Mouse (Mus musculus): ENCODE results near the gene 2700081O15Rik.

The 2700081O15Rik gene

GRCm38 (mm10) chr19:7423656-7424030, 6.2 kb downstream of the 2700081O15Rik start:
- Histone ChIP-seq H3K4me3 (replicated peaks; ENCODE audit: low read length) (peak overlapping the region; percentile 77), H3K4me1 (replicated peaks; ENCODE audit: low read depth, low read length) (peaks cover 69% of the 10 kb centered on the region), H3K9me3 (ENCODE audit: low read length) (no peaks in the 10 kb centered on the region), H3K36me3 (ENCODE audit: insufficient read depth, low read length) (peaks cover 70% of the 10 kb centered on the region), H3K27me3 (ENCODE audit: insufficient read depth, low read length) (peaks cover 56% of the 10 kb centered on the region)
- TF ChIP-seq POU5F1 (IDR thresholded peaks at IDR 0.05; ENCODE audit: borderline replicate concordance, low read length) (no peak), CTCF (conservative IDR thresholded peaks at IDR 0.05; ENCODE audit: low read length) (no peak), NANOG (IDR thresholded peaks at IDR 0.05; ENCODE audit: borderline replicate concordance, low read length) (no peak)

DNA sequence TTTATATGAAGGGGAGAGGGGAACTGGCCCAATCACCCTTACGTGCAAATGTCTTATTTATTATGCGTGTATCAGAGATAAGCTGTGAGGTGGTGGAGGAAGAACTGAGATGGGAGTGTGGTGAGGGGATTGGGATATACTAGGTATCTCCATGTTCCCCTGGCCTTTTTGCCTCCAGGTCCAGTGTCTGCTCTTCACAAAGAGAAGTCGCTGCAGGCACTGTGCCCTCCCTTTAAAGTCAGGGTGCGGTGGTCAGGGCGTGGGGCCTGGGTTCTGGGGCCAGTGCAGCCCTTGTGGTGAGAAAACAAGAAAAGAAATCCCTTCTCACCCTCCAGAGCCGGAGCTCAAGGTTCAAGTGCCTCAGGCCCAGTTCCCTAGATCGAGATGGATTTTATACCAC, 6.7 kb downstream of the 2700081O15Rik start:
- H3K27me3 ChIP-seq (ENCODE audit: insufficient read depth, low read length), result peaks cover 53% of the 10 kb centered on the region
- TF ChIP-seq POU5F1 (IDR thresholded peaks at IDR 0.05; ENCODE audit: borderline replicate concordance, low read length) (no peak), CTCF (conservative IDR thresholded peaks at IDR 0.05; ENCODE audit: low read length) (no peak), NANOG (IDR thresholded peaks at IDR 0.05; ENCODE audit: borderline replicate concordance, low read length) (no peak)
- peaks cover 64% of the 10 kb centered on the region for H3K4me1 ChIP-seq (replicated peaks; ENCODE audit: low read depth, low read length)
- peak overlapping the region; percentile 77 for H3K4me3 ChIP-seq (replicated peaks; ENCODE audit: low read length)
- no peaks in the 10 kb centered on the region for H3K9me3 ChIP-seq (ENCODE audit: low read length)
- peaks cover 73% of the 10 kb centered on the region for H3K36me3 ChIP-seq (ENCODE audit: insufficient read depth, low read length)

DNA sequence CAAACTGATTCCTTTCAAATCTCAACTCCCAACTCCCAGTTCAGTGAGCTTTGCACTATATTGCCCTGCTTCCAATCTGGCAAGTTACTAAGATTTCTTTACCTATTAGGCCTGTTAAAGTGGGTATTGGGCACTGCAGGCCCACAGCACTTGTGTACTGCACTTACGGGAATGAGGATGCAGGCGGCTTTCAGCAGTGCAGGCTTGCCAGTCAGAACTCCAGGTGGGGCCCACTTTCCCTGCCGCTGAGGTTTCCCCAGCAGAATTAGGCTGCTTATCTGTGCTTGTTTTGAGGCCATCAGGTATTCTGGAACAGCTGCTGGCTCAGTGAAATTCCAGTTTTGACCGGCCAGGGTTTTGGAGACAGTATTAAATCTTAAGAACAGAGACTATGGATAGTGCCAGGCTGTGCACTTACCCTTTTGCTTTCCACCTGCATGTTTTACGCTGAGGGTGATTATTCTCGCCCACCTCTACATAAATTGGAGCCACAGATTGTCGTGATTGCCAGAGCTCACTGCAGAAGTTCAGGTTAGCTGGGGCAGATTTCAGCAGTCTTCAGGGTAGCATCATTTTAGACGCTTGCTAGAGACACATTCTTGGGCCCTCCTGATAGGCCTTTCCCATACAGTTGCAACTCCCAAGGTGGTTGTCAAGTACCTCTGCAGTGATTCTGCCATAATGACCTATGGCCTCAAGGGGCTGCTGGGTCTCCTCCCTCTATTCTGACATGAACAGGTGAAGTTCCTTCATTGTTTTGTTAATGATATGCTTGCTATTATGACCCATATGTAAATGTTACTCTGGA, 7.4 kb downstream of the 2700081O15Rik start:
- TF ChIP-seq NANOG (IDR thresholded peaks at IDR 0.05; ENCODE audit: borderline replicate concordance, low read length), result no peak
- TF ChIP-seq CTCF (conservative IDR thresholded peaks at IDR 0.05; ENCODE audit: low read length), result no peak
- TF ChIP-seq POU5F1 (IDR thresholded peaks at IDR 0.05; ENCODE audit: borderline replicate concordance, low read length), result no peak
- peaks cover 74% of the 10 kb centered on the region for H3K36me3 ChIP-seq (ENCODE audit: insufficient read depth, low read length)
- no peaks in the 10 kb centered on the region for H3K9me3 ChIP-seq (ENCODE audit: low read length)
- H3K27me3 ChIP-seq (ENCODE audit: insufficient read depth, low read length), result peaks cover 46% of the 10 kb centered on the region
- H3K4me1 ChIP-seq (replicated peaks; ENCODE audit: low read depth, low read length), result peaks cover 58% of the 10 kb centered on the region
- H3K4me3 ChIP-seq (replicated peaks; ENCODE audit: low read length), result 0 out of 2 replicates have a peak overlapping the region, but pooled peaks have one; percentile 2

- Histone ChIP-seq H3K4me3 (replicated peaks; ENCODE audit: low read length) (no peak overlapping the region), H3K36me3 (ENCODE audit: insufficient read depth, low read length) (peaks cover 74% of the 10 kb centered on the region), H3K9me3 (ENCODE audit: low read length) (no peaks in the 10 kb centered on the region), H3K4me1 (replicated peaks; ENCODE audit: low read depth, low read length) (peaks cover 52% of the 10 kb centered on the region), H3K27me3 (ENCODE audit: insufficient read depth, low read length) (peaks cover 40% of the 10 kb centered on the region)
- no peak for TF ChIP-seq CTCF (conservative IDR thresholded peaks at IDR 0.05; ENCODE audit: low read length)
- TF ChIP-seq NANOG (IDR thresholded peaks at IDR 0.05; ENCODE audit: borderline replicate concordance, low read length), result no peak
- no peak for TF ChIP-seq POU5F1 (IDR thresholded peaks at IDR 0.05; ENCODE audit: borderline replicate concordance, low read length)
Measured at GRCm38 (mm10) chr19:7425398-7425775, 8.0 kb downstream of the 2700081O15Rik start.

- TF ChIP-seq POU5F1 (IDR thresholded peaks at IDR 0.05; ENCODE audit: borderline replicate concordance, low read length) (no peak), NANOG (IDR thresholded peaks at IDR 0.05; ENCODE audit: borderline replicate concordance, low read length) (no peak), CTCF (conservative IDR thresholded peaks at IDR 0.05; ENCODE audit: low read length) (no peak)
- Histone ChIP-seq H3K4me3 (replicated peaks; ENCODE audit: low read length) (no peak overlapping the region), H3K36me3 (ENCODE audit: insufficient read depth, low read length) (peaks cover 60% of the 10 kb centered on the region), H3K27me3 (ENCODE audit: insufficient read depth, low read length) (no peaks in the 10 kb centered on the region), H3K4me1 (replicated peaks; ENCODE audit: low read depth, low read length) (peaks cover 4% of the 10 kb centered on the region), H3K9me3 (ENCODE audit: low read length) (no peaks in the 10 kb centered on the region)
Measured at GRCm38 (mm10) chr19:7434887-7435286, 17.5 kb downstream of the 2700081O15Rik start.

DNA sequence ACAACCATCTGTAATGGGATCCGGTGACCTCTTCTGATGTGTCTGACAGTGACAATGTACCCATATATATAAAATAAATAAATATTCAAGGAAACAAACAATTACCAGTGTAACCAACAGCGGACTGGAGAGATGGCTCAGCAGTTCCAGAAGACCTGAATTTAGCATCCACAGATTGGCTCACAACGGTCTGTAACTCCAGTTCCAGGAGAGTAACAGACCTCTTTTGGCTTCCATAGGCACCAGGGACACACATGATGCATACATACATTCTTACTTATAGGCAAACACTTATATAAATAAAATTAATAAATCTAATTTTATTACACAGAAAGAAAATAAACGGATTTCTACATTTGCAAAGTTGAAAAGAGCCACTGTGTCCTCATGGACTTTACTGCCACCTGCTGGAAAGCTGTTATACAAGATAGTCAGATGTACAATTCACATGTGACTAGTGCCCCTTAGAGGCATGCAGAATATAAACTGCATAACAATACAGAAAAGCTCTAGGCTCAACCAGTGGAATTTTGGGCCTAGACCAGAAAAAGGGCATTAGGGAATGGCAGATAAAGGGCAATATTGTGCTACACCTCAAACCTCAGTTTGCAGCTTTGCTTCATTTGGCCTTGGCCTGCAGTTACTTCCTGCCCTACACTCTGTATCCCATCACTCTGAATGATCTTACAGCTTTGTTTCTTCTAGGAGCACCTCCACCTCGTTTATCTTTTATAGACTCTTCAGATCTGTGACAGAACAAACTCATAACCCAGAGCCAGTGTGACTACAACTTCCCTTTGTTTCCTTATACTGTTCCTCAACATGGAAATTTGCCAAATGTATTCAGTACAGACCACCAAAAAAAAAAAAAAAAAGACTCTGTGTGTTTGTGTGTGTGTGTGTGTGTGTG, 18.9 kb downstream of the 2700081O15Rik start:
- H3K27me3 ChIP-seq (ENCODE audit: insufficient read depth, low read length), result no peaks in the 10 kb centered on the region
- H3K9me3 ChIP-seq (ENCODE audit: low read length), result no peaks in the 10 kb centered on the region
- H3K4me1 ChIP-seq (replicated peaks; ENCODE audit: low read depth, low read length), result peaks cover 11% of the 10 kb centered on the region
- peaks cover 49% of the 10 kb centered on the region for H3K36me3 ChIP-seq (ENCODE audit: insufficient read depth, low read length)
- TF ChIP-seq NANOG (IDR thresholded peaks at IDR 0.05; ENCODE audit: borderline replicate concordance, low read length) (no peak), CTCF (conservative IDR thresholded peaks at IDR 0.05; ENCODE audit: low read length) (peak; percentile 61), POU5F1 (IDR thresholded peaks at IDR 0.05; ENCODE audit: borderline replicate concordance, low read length) (peak; percentile 94)
- no peak overlapping the region for H3K4me3 ChIP-seq (replicated peaks; ENCODE audit: low read length)

GRCm38 (mm10) chr19:7438295-7438694, 20.9 kb downstream of the 2700081O15Rik start:
- Histone ChIP-seq H3K4me3 (replicated peaks; ENCODE audit: low read length) (no peak overlapping the region), H3K36me3 (ENCODE audit: insufficient read depth, low read length) (peaks cover 30% of the 10 kb centered on the region), H3K9me3 (ENCODE audit: low read length) (no peaks in the 10 kb centered on the region), H3K4me1 (replicated peaks; ENCODE audit: low read depth, low read length) (peaks cover 15% of the 10 kb centered on the region), H3K27me3 (ENCODE audit: insufficient read depth, low read length) (no peaks in the 10 kb centered on the region)
- no peak for TF ChIP-seq CTCF (conservative IDR thresholded peaks at IDR 0.05; ENCODE audit: low read length)
- TF ChIP-seq NANOG (IDR thresholded peaks at IDR 0.05; ENCODE audit: borderline replicate concordance, low read length), result no peak
- no peak for TF ChIP-seq POU5F1 (IDR thresholded peaks at IDR 0.05; ENCODE audit: borderline replicate concordance, low read length)

DNA sequence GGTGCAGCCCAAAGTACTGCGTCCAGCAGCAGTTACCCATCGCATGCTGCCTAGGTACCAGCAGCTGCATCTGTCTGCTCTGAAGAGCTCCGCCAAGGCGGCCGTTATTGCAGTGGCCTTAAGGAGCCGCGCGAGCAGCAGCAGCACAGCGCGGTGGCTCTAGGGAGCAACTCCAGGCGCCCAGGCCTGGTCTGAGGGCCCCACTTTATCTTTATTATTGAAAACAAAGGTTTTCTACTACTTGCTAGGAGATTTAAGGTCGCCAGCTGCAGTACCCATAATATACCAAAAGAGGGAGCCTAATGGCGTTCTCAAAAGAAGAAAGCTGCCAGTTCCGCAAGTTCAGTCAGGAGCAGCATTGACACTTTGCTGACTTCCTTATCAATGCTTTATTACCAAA, 24.1 kb downstream of the 2700081O15Rik start:
- H3K36me3 ChIP-seq (ENCODE audit: insufficient read depth, low read length), result peaks cover 4% of the 10 kb centered on the region; the same call in 1 of the 2 replicates
- H3K4me1 ChIP-seq (replicated peaks; ENCODE audit: low read depth, low read length), result peaks cover 14% of the 10 kb centered on the region
- TF ChIP-seq POU5F1 (IDR thresholded peaks at IDR 0.05; ENCODE audit: borderline replicate concordance, low read length) (no peak), CTCF (conservative IDR thresholded peaks at IDR 0.05; ENCODE audit: low read length) (peak; percentile 98)
- no peaks in the 10 kb centered on the region for H3K27me3 ChIP-seq (ENCODE audit: insufficient read depth, low read length)
- H3K4me3 ChIP-seq (replicated peaks; ENCODE audit: low read length), result peak overlapping the region; percentile 70
- H3K9me3 ChIP-seq (ENCODE audit: low read length), result no peaks in the 10 kb centered on the region
